Mouse (Mus musculus): ENCODE measurements around the gene Lhx6.

Gene Lhx6

DNA sequence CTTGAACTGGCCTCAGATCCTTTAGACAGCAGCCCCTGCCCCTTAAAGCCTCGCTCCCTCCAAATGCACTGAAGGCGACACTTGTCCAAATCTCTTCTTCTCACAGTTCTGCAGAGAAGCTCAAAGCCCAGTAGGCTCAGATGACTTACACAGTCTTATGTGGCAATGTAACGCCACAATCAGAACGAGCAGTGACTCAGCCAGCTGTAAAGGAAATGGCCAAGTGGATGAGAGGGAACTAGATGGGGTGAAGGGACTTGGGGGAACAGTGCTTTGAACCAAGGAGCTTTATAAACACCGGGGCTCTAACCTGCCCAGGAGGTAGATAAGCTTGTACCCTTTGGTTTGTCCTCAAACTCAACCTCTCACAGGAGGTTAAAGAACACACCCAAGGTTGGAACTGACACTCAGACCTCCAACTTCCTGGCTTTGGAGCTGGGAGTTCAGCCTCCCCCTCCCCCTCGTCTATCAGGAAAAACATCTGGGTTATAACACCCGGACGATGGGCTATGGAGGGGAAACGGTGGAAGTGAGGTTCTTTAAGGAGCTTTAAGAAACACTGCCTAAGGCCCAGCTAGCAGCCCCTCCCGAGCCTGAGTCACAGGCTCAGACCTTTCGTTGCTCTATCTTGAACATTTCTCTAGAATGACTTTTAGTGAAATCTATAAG lies 69.7 kb downstream of the Lhx6 start:
- DNase-seq (ENCODE audit: low read depth, low spot score): no peak

DNA sequence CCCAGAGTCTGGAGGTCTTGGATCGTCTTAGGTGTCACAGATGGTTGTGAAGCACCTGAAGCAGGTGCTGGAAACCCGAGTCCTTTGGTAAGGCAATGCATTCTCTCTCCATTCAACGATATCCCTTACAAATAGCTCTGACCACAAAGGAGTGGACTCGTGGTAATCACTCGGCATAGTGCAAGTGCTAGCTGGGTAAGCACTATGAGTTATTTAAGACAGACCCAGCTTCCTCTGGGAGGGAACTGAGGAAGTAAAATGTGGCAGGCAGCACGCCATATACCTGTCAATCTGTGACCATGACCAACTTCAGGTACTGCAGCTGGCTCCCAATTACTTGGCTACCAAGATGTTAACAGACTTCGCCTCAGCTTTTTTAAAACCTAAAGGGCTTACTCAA lies 70.3 kb downstream of the Lhx6 start:
- no peak for DNase-seq (ENCODE audit: low read depth, low spot score)

DNA sequence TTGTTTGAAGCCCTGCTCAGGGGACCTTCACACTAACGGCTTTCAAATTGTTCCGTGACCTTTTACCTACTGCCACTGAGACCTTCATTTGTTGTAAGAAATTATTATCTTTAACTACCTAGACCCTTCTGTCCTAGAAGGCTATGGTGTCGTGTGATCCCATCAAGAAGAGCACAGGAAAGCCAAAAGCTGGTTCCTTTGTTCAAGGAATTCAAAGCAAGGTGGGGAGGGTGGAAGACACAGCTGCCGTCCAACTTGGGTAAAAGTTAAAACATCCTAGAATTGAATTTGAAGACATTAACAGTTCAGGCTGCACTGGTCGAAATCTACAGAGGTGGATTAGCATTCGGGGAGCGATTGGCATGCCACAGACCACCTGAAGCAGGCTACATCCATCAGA lies 71.2 kb downstream of the Lhx6 start:
- DNase-seq (ENCODE audit: low read depth, low spot score): no peak

DNA sequence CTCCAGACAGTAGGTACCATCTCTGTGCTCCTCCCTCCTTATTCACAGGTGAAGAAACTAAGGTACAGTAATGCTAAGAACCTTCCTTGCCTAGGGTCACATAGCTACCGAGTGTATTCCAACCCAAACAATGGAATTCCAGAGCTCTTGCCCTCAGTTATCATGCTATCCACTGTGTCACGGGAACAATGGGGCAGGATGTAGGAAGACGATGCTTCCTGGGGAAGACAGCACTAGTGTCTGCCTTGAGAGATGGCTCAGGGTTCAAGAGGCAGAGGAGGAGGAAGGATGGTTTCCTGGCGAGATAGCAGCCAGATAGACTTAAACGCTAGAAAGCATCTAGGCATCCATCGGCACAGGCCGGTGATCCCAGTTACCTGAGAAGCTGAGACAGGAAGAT lies 72.3 kb downstream of the Lhx6 start:
- DNase-seq (ENCODE audit: low read depth, low spot score): no peak

Data from telencephalon, adult 2 months (tissue).